Mouse (Mus musculus) heart, embryonic 11.5 days (tissue): ENCODE results near the gene E030030I06Rik. TPM values are rescaled to one million over a fixed set of nuclear protein-coding genes. Genes with fewer than 3 reads are reported as not detected.

Experiments used
- polyA plus RNA-seq: library from polyadenylated mRNA; unstranded; fragments of >200 nt; fragmentation: Nextera tagmentation; extraction: Ambion mirVana; gene quantifications from 2 replicates; pipeline ENCODE4 v1.2.1, GENCODE M21; 2014

The E030030I06Rik gene
- polyA plus RNA-seq, 1 experiment from 2014 or later, result 19.8 TPM

Other genes starting within 250 kb of the E030030I06Rik start
- gene 4930444G20Rik, start 81.2 kb downstream of the E030030I06Rik start, polyA plus RNA-seq, result not detected in 2 replicates
- gene Raet1e, start 9.3 kb upstream of the E030030I06Rik start, polyA plus RNA-seq, result 6.1 and 7.9 TPM in 2 replicates
- gene H60b, start 9.3 kb upstream of the E030030I06Rik start, polyA plus RNA-seq, result 0.39 and 0.49 TPM in 2 replicates
- 13.4 and 14.8 TPM in 2 replicates for gene Raet1d, start 211.3 kb upstream of the E030030I06Rik start, polyA plus RNA-seq